Mouse (Mus musculus): ENCODE measurements around the gene Auts2.
A peak's percentile ranks its signal among the peaks of the same experiment; 100 is the strongest.

Gene Auts2

GRCm38 (mm10) chr5:131873116-131873515 is 670.0 kb downstream of the Auts2 start:
- DNase-seq = peak; percentile 84

GRCm38 (mm10) chr5:131869711-131870499 is 673.2 kb downstream of the Auts2 start:
- DNase-seq = no peak

- DNase-seq = no peak
These were observed 677.9 kb downstream of the Auts2 start for GRCm38 (mm10) chr5:131865200-131865599.

- DNase-seq = no peak
These were observed 685.2 kb downstream of the Auts2 start for GRCm38 (mm10) chr5:131857976-131858375.

GRCm38 (mm10) chr5:131855358-131855757 is 687.8 kb downstream of the Auts2 start:
- no peak for DNase-seq

- DNase-seq = no peak
These were observed 691.3 kb downstream of the Auts2 start for GRCm38 (mm10) chr5:131851597-131852453.

- no peak for DNase-seq
These were observed 692.4 kb downstream of the Auts2 start for GRCm38 (mm10) chr5:131850632-131851335.

GRCm38 (mm10) chr5:131849644-131850043 is 693.5 kb downstream of the Auts2 start:
- DNase-seq = no peak

- DNase-seq = no peak
These were observed 698.7 kb downstream of the Auts2 start for GRCm38 (mm10) chr5:131844519-131844800.

GRCm38 (mm10) chr5:131843766-131844518 is 699.2 kb downstream of the Auts2 start:
- DNase-seq = no peak

GRCm38 (mm10) chr5:131839657-131840315 is 703.4 kb downstream of the Auts2 start:
- DNase-seq = no peak

GRCm38 (mm10) chr5:131839023-131839422 is 704.1 kb downstream of the Auts2 start:
- no peak for DNase-seq

GRCm38 (mm10) chr5:131838064-131838463 is 705.1 kb downstream of the Auts2 start:
- no peak for DNase-seq

GRCm38 (mm10) chr5:131836014-131836735 is 707.0 kb downstream of the Auts2 start:
- no peak for DNase-seq

- no peak for DNase-seq
These were observed 710.0 kb downstream of the Auts2 start for GRCm38 (mm10) chr5:131832891-131833876.

- no peak for DNase-seq
These were observed 713.0 kb downstream of the Auts2 start for GRCm38 (mm10) chr5:131830111-131830510.

GRCm38 (mm10) chr5:131829248-131829647 is 713.9 kb downstream of the Auts2 start:
- no peak for DNase-seq

GRCm38 (mm10) chr5:131828607-131829006 is 714.5 kb downstream of the Auts2 start:
- DNase-seq = no peak

GRCm38 (mm10) chr5:131826362-131827261 is 716.5 kb downstream of the Auts2 start:
- no peak for DNase-seq

All from cerebellum, adult 11 months (tissue).